Mouse (Mus musculus) forebrain, embryonic 16.5 days (tissue): Measurements from ENCODE around the gene Chrdl2. TPM values are rescaled to one million over a fixed set of nuclear protein-coding genes. Genes with fewer than 3 reads are reported as not detected.

Experiments used
- polyA plus RNA-seq: library from polyadenylated mRNA; unstranded; fragments of >200 nt; fragmentation: Nextera tagmentation; extraction: Ambion mirVana; gene quantifications from 2 replicates; pipeline ENCODE4 v1.2.1, GENCODE M21; 2015

Gene Chrdl2
- polyA plus RNA-seq, 1 experiment from 2014 or later, result 0.30 TPM

Other genes starting within 250 kb of the Chrdl2 start
- gene Olfr521, start 242.7 kb upstream of the Chrdl2 start, polyA plus RNA-seq, result not detected in 2 replicates
- gene Neu3, start 177.8 kb upstream of the Chrdl2 start, polyA plus RNA-seq, result 1.6 and 1.7 TPM in 2 replicates
- 0.60 and 0.70 TPM in 2 replicates for gene Xrra1, start 147.1 kb upstream of the Chrdl2 start, polyA plus RNA-seq
- 278 and 304 TPM in 2 replicates for gene Spcs2, start 142.7 kb upstream of the Chrdl2 start, polyA plus RNA-seq
- gene Rnf169, start 25.7 kb upstream of the Chrdl2 start, polyA plus RNA-seq, result 5.5 TPM in 2 replicates
- 53.4 and 58.4 TPM in 2 replicates for gene Pold3, start 115.4 kb downstream of the Chrdl2 start, polyA plus RNA-seq
- gene Lipt2, start 153.1 kb downstream of the Chrdl2 start, polyA plus RNA-seq, result 17.1 and 17.7 TPM in 2 replicates
- 1.1 and 1.3 TPM in 2 replicates for gene Kcne3, start 170.3 kb downstream of the Chrdl2 start, polyA plus RNA-seq
- 14.1 and 16.6 TPM in 2 replicates for gene Pgm2l1, start 221.2 kb downstream of the Chrdl2 start, polyA plus RNA-seq